Mouse (Mus musculus) gastrocnemius, adult 18-20 months (tissue): ENCODE data around the gene Rab10. TPM values are rescaled to one million over a fixed set of nuclear protein-coding genes. Genes with fewer than 3 reads are reported as not detected.
A peak's percentile ranks its signal among the peaks of the same experiment; 100 is the strongest.

ENCODE experiments used
- DNase-seq: peaks from one replicate; pipeline ENCODE4 v3.0.0; 2021; ENCODE audit warnings: low spot score
- long read RNA-seq, 2 experiments: library from polyadenylated mRNA; stranded (forward); transcript quantifications; one replicate each; pipeline ENCODE4 v2.0.0; 2021
- total RNA-seq, 2 experiments: library from RNA; stranded (reverse); gene quantifications; 2 replicates each; pipeline ENCODE4 v1.2.3; 2021

Rab10 gene
- total RNA-seq: 100 to 1,000 TPM; 261 to 280 TPM
- long read RNA-seq, experiment 1, transcript Rab10-201 (6 exons, 3,513 nt): major isoform, 865 of 912 reads
- long read RNA-seq, experiment 1, partial matches to known transcripts: 15 of 912 reads
- long read RNA-seq, experiment 1, other reads (novel, unspliced or antisense): 32 of 912 reads
- long read RNA-seq, experiment 2, transcript Rab10-201 (6 exons, 3,513 nt): major isoform, 575 of 624 reads
- long read RNA-seq, experiment 2, partial matches to known transcripts: 10 of 624 reads
- long read RNA-seq, experiment 2, other reads (novel, unspliced or antisense): 39 of 624 reads

DNA sequence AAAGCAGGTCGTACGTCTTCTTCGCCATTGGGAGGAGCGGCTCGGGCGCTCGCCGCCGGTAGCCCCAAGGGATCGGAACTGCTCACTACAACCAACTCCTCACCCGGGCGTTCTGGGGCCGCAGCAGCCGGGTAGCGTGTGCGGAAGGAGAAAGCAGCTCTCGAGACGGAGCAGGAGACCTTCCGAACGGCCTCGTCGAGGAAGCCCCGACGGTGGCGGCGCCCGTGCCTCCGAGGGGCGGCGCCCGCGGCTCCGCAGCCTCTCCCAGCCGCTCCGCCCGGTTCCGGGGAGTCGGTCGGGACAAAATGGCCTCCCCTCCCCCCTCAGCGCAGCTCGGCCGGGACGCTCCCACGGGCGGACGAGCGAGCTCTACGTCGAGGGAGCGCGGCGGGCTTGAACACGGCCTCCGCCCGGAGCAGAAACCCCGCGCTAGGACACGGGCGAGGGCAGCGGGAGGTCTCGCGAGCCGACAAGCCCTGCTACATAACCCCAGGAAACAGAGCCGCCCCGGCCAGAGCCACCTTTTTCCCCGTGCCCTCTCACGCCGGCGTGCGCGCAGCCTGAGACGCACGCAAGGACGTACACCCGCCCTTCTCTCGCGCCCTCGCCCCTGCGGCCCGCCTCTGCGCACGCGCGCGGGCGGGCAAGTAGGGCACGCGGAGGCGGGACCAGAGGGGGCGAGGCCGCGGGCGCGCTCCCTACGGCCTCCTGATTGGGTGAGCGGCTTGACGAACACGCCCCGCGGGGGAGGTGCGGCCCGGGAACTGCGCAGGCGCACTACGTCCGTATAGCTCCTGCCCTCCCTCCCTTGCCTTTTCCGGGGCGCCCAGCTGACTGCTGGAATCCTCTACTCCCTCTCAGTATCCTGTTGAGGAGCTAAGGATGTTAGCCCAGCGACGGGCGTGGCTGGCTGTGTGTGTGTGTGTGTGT is at the start of gene Rab10:
Gene Rab10, minus strand, starts transcription at position 579 of the 930 bp plus-strand sequence.
- peak; percentile 99 for DNase-seq

DNA sequence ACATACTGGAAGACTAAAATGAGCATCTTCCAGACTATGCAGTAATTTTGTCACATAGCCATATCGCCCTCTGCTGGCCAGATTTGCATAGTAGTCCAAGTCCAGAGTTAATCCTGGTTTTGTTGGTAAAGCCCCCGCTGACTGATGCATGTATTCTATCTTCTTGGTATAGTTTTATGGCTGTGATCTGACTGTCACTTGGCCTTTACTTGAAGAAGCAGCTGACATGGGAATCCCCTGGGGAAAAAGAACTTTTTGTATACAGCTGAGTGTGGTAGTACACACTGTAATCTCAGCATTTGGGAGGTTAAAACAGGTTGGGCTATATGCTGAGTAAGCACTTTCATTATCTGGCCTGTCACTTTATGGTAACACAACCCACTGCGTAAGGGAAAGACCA is 49.5 kb upstream of the Rab10 start:
- peak; percentile 81 for DNase-seq

DNA sequence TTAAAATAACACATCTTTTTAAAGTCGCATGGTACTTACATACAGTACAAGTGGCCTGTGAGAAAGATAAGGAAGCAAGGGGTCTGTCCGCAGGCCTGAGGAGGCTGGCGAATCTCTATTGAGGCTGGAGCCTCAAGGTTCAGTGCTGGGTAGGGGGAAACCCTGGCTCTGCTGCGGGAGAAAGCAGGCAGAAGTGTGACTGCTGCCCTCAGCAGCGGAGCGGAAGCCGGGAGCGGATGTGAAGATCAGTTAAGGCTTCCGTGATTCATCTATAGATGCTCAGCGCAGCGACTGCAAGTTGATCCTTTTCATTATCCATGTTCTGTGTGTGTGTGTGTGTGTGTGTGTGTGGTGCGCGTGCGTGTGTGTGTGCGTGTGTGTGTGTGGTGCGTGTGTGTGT is 47.1 kb upstream of the Rab10 start:
- DNase-seq: no peak

DNA sequence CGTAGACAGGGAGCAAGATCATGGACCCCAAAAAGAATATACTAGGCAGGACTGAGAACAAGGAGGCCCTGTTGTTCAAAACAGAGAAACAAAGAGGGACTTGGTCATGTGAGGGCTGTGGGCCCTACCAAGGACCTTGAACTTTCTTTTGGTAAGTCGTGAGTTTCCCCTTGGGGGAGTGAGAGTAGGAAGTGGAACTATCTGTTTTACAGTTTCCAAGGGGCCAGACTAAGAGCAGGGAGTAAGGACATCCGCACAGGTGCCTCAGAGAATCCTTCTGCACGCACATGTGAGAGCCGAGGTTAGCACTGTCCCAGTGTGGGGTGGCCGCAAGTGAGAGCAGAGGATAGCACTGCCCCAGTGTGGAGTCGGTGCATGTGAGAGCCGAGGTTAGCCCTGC is 45.3 kb upstream of the Rab10 start:
- no peak for DNase-seq

DNA sequence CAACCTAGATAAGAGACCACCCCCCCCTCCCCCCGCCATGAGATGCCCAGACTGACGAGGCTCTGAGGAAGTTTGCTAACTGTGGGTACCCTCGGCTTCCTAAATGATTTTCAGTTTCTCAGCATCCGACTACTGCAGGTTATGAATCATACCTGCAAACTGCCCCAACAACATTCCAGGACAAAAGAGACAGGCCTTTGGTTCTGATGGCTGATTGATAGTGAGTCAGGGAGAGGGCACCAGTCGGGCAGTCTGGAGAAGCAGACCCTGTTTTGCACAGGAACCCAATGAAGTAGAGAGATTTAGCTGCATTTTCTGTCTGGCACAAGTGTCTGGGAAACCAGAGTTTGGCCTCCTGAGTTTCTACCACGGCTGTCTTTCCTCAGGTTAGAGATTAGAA is 42.4 kb upstream of the Rab10 start:
- no peak for DNase-seq

DNA sequence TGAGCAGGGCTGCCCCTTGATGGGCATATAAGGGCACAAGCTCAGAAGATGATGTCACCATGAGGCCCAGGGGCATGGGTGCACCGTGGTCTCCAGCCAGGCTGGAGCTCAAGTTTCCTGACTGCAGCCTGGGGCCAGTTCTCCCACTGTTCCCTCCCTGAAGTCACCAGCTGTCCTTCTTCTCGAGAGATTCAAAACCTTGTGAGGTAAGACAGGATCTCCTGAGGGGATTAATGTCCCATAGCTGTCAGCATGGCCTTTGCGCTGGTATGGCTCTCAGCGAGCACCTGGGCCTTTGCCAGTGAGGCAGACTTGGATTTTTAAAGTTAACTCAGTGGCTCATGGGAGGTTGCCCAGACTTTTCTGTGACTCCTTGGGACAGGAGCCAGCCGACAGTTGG is 40.4 kb upstream of the Rab10 start:
- DNase-seq: peak; percentile 89

DNA sequence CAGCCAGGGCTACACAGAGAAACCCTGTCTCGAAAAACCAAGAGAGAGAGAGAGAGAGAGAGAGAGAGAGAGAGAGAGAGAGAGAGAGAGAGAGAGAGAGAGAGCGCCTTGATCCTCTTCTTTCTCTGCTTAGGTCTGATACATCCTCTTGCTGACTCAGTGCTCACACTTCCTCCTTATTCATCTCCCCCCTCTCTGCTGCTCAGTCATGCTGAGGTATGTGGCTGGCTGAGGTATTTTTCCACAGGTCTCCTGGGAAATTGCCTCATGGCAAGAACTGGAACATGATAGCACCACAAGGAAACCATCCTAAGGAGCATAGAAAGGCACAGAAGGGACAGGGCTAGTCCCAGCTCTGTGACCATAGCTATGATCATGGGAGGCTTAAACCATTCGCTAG is 39.6 kb upstream of the Rab10 start:
- DNase-seq: peak; percentile 64

DNA sequence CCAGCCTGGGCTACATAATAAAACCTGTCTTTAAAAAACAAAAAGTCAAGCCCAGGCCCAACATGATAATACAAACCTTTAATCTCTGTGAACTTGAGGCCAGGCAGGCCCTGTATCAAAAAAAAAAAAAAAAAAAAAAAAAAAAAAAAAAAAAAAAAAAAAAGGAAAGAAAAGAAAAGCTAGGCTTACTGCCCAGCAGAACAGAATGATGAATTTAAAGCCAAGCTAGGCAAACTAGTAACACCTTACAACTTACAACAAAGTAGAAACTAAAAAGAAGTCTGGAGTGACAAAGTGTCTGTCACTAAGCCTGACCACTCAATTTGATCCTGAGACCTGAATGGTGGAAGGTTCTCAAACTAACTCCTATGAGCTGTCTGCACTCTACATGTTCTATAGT is 37.9 kb upstream of the Rab10 start:
- no peak for DNase-seq

DNA sequence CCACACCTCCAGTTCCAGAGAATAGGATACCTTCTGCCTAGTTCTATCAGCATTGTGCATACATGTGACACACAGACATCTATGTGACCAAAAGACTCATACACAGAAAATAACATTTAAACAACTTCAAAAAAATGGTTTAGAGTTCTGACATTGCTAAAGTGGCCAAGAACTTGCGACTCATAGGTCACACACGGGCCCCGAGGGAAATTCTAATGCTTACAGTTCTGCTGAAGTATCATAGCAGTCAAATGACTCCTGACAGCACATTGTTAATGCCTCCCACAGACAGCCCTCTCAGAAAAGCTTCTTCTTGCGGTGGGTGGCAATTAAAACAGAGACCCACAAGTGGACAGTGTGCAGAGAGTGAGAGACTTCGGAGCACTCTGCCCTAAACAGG is 35.3 kb upstream of the Rab10 start:
- DNase-seq: no peak

DNA sequence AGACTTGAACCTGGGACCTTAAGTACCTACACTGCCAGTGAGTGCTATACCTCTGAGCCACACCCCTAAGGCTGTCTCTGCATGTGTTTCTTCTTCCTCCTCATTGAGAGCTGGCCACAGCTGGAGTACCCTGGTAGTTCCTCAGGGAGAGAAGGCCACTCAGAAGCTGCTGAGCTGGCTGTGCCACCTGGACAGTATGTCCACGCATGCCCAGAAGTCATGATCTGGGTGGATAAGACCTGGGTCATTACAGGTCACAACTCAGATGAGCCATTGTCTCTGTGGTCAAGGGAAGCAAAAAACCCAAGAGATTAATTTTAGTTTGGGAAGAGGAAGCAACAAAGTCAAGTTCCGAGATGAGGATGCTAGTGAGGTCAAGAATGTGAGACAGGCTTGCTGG is 34.4 kb upstream of the Rab10 start:
- DNase-seq: no peak

DNA sequence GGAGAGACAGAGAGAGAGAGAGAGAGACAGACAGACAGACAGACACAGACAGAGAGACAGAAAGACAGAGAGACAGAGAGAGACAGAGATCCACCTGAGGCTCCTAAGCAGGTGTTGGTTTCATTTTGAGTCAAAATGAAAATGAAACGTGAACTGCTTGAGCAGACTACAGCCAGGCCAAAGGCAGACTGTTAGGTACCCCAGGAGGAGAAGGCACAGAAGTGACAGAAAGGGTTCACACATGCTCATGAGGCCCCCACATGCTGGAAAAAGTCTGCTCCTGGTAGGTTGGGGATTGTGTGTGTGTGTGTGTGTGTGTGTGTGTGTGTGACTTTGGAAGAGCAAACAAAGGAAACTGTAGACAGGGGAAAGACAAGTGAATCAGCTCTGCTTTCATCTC is 29.2 kb upstream of the Rab10 start:
- no peak for DNase-seq

DNA sequence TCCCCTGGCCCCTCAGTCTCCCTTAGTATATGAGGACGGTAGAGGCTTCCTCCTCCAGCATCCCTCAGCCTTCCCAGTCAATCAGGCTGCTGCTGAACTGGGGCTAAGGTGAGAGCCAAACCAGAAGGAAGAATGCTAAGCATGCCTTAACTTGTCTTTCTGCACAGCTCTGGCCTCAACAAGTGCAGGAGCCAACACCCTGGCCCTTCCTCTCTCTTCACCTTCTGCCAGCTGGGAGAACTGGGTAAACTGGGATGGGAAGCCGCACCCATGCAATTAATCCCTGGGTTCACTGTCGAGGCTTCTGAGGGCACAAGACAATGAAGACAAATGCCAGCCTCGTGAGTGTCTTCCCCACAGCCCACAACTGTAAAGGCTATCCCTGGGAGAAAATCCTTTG is 19.9 kb upstream of the Rab10 start:
- no peak for DNase-seq

DNA sequence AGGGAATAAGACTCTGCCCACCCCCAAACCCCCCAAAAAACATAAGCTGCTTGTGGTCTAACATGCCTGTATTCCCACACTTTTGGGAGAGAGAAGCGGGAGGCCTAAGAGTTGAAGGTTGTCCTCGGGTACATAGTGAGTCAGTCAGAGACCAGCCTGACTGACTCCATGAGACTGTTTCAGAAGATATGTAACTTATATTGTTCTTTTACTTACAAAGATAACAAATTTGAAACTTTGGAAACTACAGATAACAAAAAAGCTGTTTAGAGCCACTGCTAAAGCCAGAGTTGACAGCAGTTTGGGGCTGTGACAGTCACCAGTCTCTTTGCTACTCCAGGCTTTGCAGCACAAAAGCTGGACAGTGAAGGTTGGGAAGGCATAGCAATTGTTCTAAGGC is 15.5 kb upstream of the Rab10 start:
- no peak for DNase-seq

DNA sequence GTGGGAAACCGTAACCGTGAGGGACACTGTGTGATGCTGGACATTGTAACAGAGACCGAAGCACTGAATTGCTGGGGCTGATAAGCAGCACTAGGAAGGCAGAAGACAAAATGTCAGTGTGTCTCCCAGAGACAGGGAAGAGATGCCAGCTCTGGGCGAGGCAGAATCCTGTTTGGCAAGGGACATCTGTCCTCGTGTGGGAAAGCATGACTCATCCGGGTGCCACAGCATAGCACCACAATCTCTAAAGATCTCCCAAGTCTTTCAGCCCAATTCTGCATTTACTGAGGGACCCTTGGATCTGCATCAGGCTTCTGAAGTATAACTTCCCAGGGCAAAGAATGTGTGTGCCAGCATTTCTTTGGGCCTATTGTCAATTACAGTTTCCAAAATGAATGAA is 13.5 kb upstream of the Rab10 start:
- DNase-seq: peak; percentile 72

DNA sequence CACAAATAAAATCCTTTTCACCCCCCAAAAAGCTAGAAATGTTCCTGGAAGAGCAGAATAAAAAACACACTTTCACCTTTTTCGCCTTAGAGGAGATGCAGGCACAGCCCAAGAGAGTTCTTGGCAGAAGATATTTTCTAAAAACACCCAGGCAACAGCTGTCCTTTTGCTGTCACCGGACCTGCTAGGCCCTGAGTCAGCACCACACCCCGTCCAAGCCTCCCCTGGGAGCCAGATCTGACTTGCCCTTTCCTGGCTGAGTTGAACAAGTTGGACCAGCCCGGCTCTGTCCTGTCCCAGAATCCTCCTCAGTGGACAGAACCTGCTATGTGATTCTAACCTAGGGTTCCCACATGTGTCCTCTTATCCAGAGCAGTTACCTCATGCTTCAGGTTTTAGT is 9.6 kb upstream of the Rab10 start:
- peak; percentile 92 for DNase-seq

DNA sequence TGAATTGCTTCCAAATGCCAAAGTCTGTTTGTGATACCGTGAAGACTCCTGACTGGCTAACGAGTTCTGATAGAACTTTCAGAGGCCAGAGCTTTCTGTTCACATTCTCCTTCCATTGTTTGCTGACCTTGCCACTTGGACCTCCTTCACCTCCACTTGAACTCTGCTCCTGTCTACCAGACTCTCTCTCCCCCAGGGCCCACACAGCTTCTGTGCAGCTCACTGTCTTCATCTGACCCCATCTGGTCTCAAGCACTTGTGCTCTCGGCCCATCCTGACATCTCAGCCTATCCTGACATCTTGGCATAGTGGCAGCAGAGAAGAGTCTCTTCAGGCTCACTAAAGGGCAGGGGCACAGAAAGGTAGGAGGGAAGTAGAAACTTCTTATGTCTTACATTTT is 7.2 kb upstream of the Rab10 start:
- DNase-seq: no peak

DNA sequence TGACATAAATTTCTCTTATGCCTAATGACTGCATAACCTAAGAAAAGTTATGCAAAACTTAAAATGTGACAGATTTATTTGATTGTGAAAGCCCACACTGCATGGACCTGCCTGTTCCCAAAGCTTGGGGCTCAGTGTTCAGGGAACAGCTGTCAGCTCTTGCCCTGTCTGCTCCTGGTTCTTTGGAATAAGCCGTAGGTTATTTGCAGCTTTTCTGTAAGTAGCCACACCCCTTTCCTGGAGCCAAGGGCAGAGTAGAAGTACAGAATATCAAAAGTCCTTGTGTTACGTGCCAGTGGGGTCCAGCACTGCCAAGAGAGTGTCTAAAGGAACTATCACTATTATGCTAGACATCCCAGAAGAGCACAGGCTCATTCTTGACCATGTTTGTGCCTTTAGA is 6.3 kb upstream of the Rab10 start:
- DNase-seq: peak; percentile 81

DNA sequence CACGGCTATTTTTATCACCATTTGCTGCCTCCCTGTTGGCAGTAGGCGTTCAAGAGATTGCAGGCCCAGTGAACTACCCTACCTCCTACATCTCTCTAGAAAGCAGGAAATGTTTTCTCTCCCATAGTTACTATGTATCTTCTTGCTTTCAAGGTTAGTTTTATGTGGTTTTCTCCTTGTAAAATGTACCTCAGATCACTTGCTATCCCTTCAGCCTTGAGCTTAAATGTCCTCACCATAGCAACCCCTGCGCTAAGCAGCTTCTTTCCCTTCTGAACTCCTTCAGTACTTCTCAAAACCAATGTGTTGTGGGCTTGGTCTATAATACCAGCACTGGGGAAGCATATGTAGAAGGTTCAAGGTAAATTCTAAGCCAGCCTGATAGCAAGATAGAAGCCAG is 3.1 kb upstream of the Rab10 start:
- no peak for DNase-seq

DNA sequence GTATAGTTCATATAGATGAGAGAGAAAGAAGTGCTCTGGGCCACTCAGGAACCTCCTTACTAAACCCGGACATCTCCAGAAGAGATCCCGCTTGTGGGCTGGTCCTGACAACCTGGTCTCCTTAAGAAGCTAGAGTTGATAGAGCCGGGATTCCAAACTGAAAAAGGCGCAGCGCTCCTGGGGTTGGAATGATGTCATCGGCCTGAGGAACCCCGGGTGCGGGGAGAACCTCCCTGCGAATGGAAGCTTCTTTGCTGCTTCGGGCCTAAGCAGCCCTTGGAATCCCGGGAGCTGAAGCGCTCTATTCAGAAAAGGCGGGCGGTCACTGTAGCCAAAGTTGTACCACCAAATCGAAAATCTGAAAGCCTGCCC is 538 bp upstream of the Rab10 start:
- DNase-seq: peak; percentile 34

DNA sequence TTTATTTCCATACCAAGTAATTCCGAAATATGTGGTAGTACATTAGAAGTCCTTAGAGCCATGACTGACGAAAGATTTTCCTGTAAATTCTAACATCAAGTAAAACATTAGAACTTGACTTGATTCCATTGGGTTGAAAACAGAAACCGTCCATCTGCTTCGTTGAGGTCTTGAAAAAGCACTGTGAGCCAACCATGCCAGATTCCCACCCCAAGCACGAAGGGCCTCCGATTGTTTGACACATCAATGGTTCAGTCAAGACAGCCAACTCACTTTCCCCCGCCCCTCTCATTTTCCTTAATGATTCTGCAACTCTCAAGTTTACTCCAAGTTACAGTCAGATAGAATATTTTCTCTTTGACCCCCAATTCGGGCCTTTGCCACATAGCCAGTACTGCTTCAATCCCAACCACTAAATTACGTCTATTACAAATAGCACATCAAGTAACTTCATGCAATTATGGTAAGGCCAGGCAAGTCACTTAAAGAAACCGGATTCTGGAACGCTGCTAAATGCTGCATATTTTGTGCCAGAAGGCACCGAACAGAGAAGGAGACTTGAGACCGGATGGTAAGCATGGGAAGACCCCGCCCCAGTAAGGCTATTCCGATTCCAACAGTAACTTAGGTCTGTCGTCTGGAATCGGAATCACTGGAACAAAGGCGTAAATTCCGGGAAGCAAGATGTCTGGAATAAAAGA is 1.1 kb downstream of the Rab10 start:
- DNase-seq: no peak

DNA sequence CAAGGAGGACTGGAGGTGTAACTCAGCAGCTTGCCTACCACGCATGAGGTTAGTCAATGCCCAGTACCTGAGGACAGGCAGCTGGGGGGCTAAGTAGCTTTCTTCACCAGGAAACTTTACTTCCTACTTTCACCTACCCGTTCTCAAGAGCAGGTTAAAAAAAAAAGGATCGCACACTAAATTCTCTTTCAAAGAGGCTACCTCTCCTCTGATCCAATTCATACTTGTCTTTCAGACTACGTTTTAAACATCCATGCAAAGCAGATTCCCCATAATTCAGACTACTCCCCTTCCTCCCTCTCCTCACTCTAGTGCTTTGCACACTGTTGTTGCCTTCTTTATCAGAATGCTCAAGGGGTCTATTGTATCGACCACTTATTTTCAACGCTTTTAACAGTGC is 2.2 kb downstream of the Rab10 start:
- no peak for DNase-seq

DNA sequence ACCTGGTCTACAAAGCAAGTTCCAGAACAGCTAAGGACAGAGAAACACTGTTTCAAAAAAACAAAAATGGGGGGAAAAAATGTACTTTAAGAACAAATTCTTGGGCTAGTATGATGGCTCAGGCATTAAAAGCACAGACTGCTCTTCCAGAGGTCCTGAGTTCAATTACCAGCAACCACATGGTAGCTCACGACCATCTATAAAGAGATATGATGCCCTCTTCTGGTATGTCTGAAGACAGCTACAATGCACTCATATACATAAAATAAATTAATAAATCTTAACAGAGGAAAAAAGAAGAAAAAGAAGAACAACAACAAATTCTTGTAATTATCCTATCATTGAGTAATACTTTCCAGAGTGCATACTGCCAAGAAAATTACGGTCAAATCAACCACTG is 4.5 kb downstream of the Rab10 start:
- no peak for DNase-seq
